Mouse (Mus musculus) midbrain, embryonic 16.5 days (tissue): ENCODE measurements around the gene 1700029P11Rik. TPM values are rescaled to one million over a fixed set of nuclear protein-coding genes. Genes with fewer than 3 reads are reported as not detected.

Experiments used
- ATAC-seq: fragments of 200-750 bp; cut with Nextera tagmentation; 2 replicates; pipeline ENCODE4 v1.8.0; 2017; ENCODE audit warnings: moderate TSS enrichment
- H3K27ac ChIP-seq: fragments of 300-500 bp; sonication (generic); 2 replicates; pipeline ENCODE4 v1.5.1; 2014; ENCODE audit warnings: mild to moderate bottlenecking, low read length, mixed read lengths
- H3K27me3 ChIP-seq: fragments of 300-500 bp; sonication (generic); 2 replicates; pipeline ENCODE4 v1.6.1; 2014; ENCODE audit warnings: low read depth, low read length, mixed read lengths; ENCODE audit not compliant: control insufficient read depth, insufficient read depth
- H3K36me3 ChIP-seq: fragments of 300-500 bp; sonication (generic); 2 replicates; pipeline ENCODE4 v1.6.1; 2014; ENCODE audit warnings: mild to moderate bottlenecking, low read length, moderate library complexity, mixed read lengths; ENCODE audit not compliant: control insufficient read depth, insufficient read depth
- H3K4me1 ChIP-seq: fragments of 300-500 bp; sonication (generic); 2 replicates; pipeline ENCODE4 v1.6.1; 2014; ENCODE audit warnings: mild to moderate bottlenecking, low read length, mixed read lengths; ENCODE audit not compliant: control insufficient read depth, insufficient read depth
- H3K4me2 ChIP-seq: fragments of 300-500 bp; sonication (generic); 2 replicates; pipeline ENCODE4 v1.6.1; 2014; ENCODE audit warnings: mild to moderate bottlenecking, low read length, mixed read lengths
- H3K4me3 ChIP-seq: fragments of 300-500 bp; sonication (generic); 2 replicates; pipeline ENCODE4 v1.5.1; 2014; ENCODE audit warnings: low read depth, mild to moderate bottlenecking, low read length, moderate library complexity, mixed read lengths
- H3K9ac ChIP-seq: fragments of 300-500 bp; sonication (generic); 2 replicates; pipeline ENCODE4 v1.6.1; 2014; ENCODE audit warnings: low read depth, low read length, mixed read lengths
- H3K9me3 ChIP-seq: fragments of 300-500 bp; sonication (generic); replicated peaks from 2 replicates; pipeline ENCODE4 v1.6.1; 2014; ENCODE audit warnings: mild to moderate bottlenecking, low read length, mixed read lengths; ENCODE audit not compliant: control insufficient read depth, poor library complexity, severe bottlenecking
- WGBS: fragments of 180-500 bp; shearing (Covaris S2); extraction: QIAGEN DNeasy Blood & Tissue Kit; methylation state at CpG from one replicate; pipeline ENCODE4 v1.1.7; 2014; 5-methylcytosine and 5-hydroxymethylcytosine counted together
- polyA plus RNA-seq: library from polyadenylated mRNA; unstranded; fragments of >200 nt; fragmentation: Nextera tagmentation; extraction: Ambion mirVana; gene quantifications from 2 replicates; pipeline ENCODE4 v1.2.1, GENCODE M21; 2015

1700029P11Rik gene
- polyA plus RNA-seq, 1 experiment from 2014 or later: not detected

- ATAC-seq: no peak
- H3K9ac ChIP-seq: no peak overlapping the region
- H3K9me3 ChIP-seq: no peaks in the 10 kb centered on the region
- H3K36me3 ChIP-seq: peaks cover 25% of the 10 kb centered on the region
- 0 out of 2 replicates have a peak, but pooled peaks cover 3% of the 10 kb centered on the region for H3K4me1 ChIP-seq
- H3K4me2 ChIP-seq: no peak overlapping the region
- 93% methylated on average over 9 of the region's 9 CpGs for WGBS
- H3K4me3 ChIP-seq: no peak overlapping the region
- no peaks in the 10 kb centered on the region for H3K27me3 ChIP-seq
- no peak overlapping the region for H3K27ac ChIP-seq
Measured at GRCm38 (mm10) chr15:81954151-81954583, 26.2 kb upstream of the 1700029P11Rik start.

- H3K9ac ChIP-seq: no peak overlapping the region
- H3K4me1 ChIP-seq: peaks cover 7% of the 10 kb centered on the region
- no peak overlapping the region for H3K4me2 ChIP-seq
- H3K9me3 ChIP-seq: no peaks in the 10 kb centered on the region
- no peaks in the 10 kb centered on the region for H3K27me3 ChIP-seq
- H3K4me3 ChIP-seq: no peak overlapping the region
- H3K27ac ChIP-seq: no peak overlapping the region
- H3K36me3 ChIP-seq: peaks cover 19% of the 10 kb centered on the region
- ATAC-seq: no peak
- 93% methylated on average over 6 of the region's 6 CpGs for WGBS
Measured at GRCm38 (mm10) chr15:81954716-81955115, 25.6 kb upstream of the 1700029P11Rik start.

GRCm38 (mm10) chr15:81955414-81955813 lies 24.9 kb upstream of the 1700029P11Rik start:
- no peaks in the 10 kb centered on the region for H3K9me3 ChIP-seq
- ATAC-seq: no peak
- no peak overlapping the region for H3K27ac ChIP-seq
- no peak overlapping the region for H3K4me3 ChIP-seq
- no peaks in the 10 kb centered on the region for H3K27me3 ChIP-seq
- no peak overlapping the region for H3K4me2 ChIP-seq
- H3K36me3 ChIP-seq: peaks cover 18% of the 10 kb centered on the region
- WGBS: 91% methylated on average over 15 of the region's 15 CpGs
- peaks cover 10% of the 10 kb centered on the region for H3K4me1 ChIP-seq
- H3K9ac ChIP-seq: no peak overlapping the region

GRCm38 (mm10) chr15:81956457-81956856 lies 23.9 kb upstream of the 1700029P11Rik start:
- H3K9ac ChIP-seq: no peak overlapping the region
- no peaks in the 10 kb centered on the region for H3K9me3 ChIP-seq
- no peak overlapping the region for H3K4me3 ChIP-seq
- 58% methylated on average over 8 of the region's 8 CpGs for WGBS
- H3K27me3 ChIP-seq: no peaks in the 10 kb centered on the region
- H3K36me3 ChIP-seq: peaks cover 18% of the 10 kb centered on the region
- no peak for ATAC-seq
- H3K4me1 ChIP-seq: peaks cover 10% of the 10 kb centered on the region
- no peak overlapping the region for H3K4me2 ChIP-seq
- H3K27ac ChIP-seq: no peak overlapping the region

GRCm38 (mm10) chr15:81957598-81957997 lies 22.7 kb upstream of the 1700029P11Rik start:
- peaks cover 10% of the 10 kb centered on the region for H3K4me1 ChIP-seq
- no peak overlapping the region for H3K4me3 ChIP-seq
- H3K27ac ChIP-seq: no peak overlapping the region
- H3K27me3 ChIP-seq: no peaks in the 10 kb centered on the region
- H3K9me3 ChIP-seq: no peaks in the 10 kb centered on the region
- H3K4me2 ChIP-seq: no peak overlapping the region
- peaks cover 18% of the 10 kb centered on the region for H3K36me3 ChIP-seq
- 88% methylated on average over 11 of the region's 11 CpGs for WGBS
- no peak for ATAC-seq
- no peak overlapping the region for H3K9ac ChIP-seq

GRCm38 (mm10) chr15:81958906-81959305 lies 21.4 kb upstream of the 1700029P11Rik start:
- no peak overlapping the region for H3K27ac ChIP-seq
- peaks cover 18% of the 10 kb centered on the region for H3K36me3 ChIP-seq
- no peak overlapping the region for H3K9ac ChIP-seq
- peak overlapping the region; percentile 88; the same call in 1 of the 2 replicates for H3K4me2 ChIP-seq
- no peaks in the 10 kb centered on the region for H3K9me3 ChIP-seq
- ATAC-seq: no peak
- H3K4me3 ChIP-seq: no peak overlapping the region
- H3K4me1 ChIP-seq: peaks cover 10% of the 10 kb centered on the region
- WGBS: 94% methylated on average over 3 of the region's 3 CpGs
- no peaks in the 10 kb centered on the region for H3K27me3 ChIP-seq

GRCm38 (mm10) chr15:81960171-81961077 lies 19.9 kb upstream of the 1700029P11Rik start, which contains the start of gene Pmm1:
Gene Pmm1 (minus strand): TSS chr15:81960930.
- Histone ChIP-seq H3K9me3 (no peaks in the 10 kb centered on the region), H3K9ac (peak within 1 kb of the TSS; percentile 92), H3K27ac (peak within 1 kb of the TSS; percentile 93), H3K36me3 (peaks cover 4% of the 10 kb centered on the region; the same call in 1 of the 2 replicates), H3K4me1 (peaks cover 10% of the 10 kb centered on the region), H3K4me3 (peak within 1 kb of the TSS; percentile 58), H3K4me2 (peak within 1 kb of the TSS; percentile 88), H3K27me3 (no peaks in the 10 kb centered on the region)
- ATAC-seq: peak; percentile 98
- WGBS: under 1% methylated on average over 77 of the region's 77 CpGs

- peak overlapping the region; percentile 58 for H3K4me3 ChIP-seq
- H3K4me2 ChIP-seq: peak overlapping the region; percentile 88
- H3K27me3 ChIP-seq: no peaks in the 10 kb centered on the region
- no peaks in the 10 kb centered on the region for H3K36me3 ChIP-seq
- H3K27ac ChIP-seq: peak overlapping the region; percentile 67
- no peak; the same call in 1 of the 2 replicates for ATAC-seq
- 3% methylated on average over 6 of the region's 8 CpGs for WGBS
- H3K4me1 ChIP-seq: peaks cover 10% of the 10 kb centered on the region
- no peaks in the 10 kb centered on the region for H3K9me3 ChIP-seq
- H3K9ac ChIP-seq: peak overlapping the region; percentile 38; the same call in 1 of the 2 replicates
Measured at GRCm38 (mm10) chr15:81961078-81961451, 19.3 kb upstream of the 1700029P11Rik start.

- Histone ChIP-seq H3K27ac (no peak overlapping the region), H3K4me2 (no peak overlapping the region), H3K4me1 (peaks cover 6% of the 10 kb centered on the region), H3K27me3 (no peaks in the 10 kb centered on the region), H3K4me3 (no peak overlapping the region), H3K9ac (no peak overlapping the region), H3K9me3 (no peaks in the 10 kb centered on the region), H3K36me3 (no peaks in the 10 kb centered on the region)
- ATAC-seq: no peak
- 84% methylated on average over 1 of the region's 1 CpGs for WGBS
Measured at GRCm38 (mm10) chr15:81964262-81964661, 16.1 kb upstream of the 1700029P11Rik start.
